Mouse (Mus musculus) layer of hippocampus, adult 9-10 months (tissue): ENCODE data around the gene Gxylt1.
"Not testable (repeated sequence)": the region's sequence is repeated elsewhere in the genome, so short reads cannot be mapped to it uniquely, and the experiment has no call there.

ENCODE experiments used
- DNase-seq: peaks from one replicate; pipeline ENCODE4 v3.0.0; 2022; ENCODE audit warnings: low spot score

Gene Gxylt1

DNA sequence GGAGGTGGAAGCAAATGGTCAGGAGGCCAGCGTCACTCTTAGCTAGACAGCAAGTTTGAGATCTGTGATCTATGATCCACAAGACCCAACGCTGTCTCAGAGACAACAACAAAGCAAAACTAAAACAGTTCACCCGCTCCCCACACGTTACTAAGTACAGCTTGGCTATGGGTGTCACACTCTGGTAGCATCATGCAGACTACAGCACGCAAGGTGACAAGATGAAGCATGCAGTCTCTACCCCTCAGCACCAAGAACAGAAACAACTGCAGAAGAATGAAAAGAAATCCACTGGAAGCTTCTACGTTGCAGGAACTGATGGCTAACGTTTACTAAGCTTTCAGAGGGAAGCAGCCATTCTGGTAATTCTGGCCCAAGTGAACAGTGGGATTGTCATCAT, 11.4 kb downstream of the Gxylt1 start:
- DNase-seq = no peak

GRCm38 (mm10) chr15:93262818-93263217, 12.2 kb downstream of the Gxylt1 start:
- DNase-seq = no peak

DNA sequence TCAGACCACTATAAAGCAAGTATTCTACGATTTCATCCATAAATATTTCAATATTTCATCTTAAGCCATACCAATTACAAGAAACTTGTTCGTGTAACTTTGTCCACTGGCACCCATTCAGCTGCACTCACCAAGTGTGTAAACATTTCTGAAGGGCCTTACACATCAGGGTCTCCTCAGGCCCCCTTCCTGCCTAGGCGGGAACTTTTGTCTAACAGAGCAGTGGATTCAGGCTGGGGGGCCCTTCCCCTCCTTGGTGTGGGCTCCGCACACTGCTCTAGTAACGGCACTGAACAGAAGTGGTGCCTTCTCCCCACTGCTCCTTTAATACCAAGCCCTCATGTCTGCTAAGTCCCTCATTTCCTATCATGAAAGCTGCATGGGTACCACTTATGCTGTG, 12.7 kb downstream of the Gxylt1 start:
- no peak for DNase-seq

- DNase-seq = no peak
Observed at GRCm38 (mm10) chr15:93259933-93260332, 15.0 kb downstream of the Gxylt1 start.

DNA sequence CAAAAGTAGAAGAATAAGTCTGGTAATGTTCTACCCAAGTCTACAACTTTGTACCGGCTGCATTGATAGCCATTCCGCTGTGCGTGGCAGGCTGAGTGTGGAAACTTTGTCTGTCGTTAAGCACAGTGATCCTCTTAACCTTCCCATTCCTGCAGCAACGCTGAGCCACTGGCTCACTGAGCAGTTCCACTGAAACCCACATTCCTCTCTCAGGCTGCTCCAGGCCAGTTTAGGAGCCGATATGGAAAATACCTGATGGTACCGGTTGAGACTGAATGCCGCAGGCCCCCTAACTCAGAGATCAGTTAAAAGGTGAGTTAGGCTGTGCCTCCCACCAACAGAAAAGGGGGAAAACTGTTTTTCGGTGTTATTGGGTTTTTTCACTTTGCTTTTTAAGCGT, 19.7 kb downstream of the Gxylt1 start:
- no peak for DNase-seq

- no peak for DNase-seq
Observed at GRCm38 (mm10) chr15:93253172-93253571, 21.8 kb downstream of the Gxylt1 start.

- no peak for DNase-seq
Observed at GRCm38 (mm10) chr15:93252396-93252795, 22.6 kb downstream of the Gxylt1 start.

DNA sequence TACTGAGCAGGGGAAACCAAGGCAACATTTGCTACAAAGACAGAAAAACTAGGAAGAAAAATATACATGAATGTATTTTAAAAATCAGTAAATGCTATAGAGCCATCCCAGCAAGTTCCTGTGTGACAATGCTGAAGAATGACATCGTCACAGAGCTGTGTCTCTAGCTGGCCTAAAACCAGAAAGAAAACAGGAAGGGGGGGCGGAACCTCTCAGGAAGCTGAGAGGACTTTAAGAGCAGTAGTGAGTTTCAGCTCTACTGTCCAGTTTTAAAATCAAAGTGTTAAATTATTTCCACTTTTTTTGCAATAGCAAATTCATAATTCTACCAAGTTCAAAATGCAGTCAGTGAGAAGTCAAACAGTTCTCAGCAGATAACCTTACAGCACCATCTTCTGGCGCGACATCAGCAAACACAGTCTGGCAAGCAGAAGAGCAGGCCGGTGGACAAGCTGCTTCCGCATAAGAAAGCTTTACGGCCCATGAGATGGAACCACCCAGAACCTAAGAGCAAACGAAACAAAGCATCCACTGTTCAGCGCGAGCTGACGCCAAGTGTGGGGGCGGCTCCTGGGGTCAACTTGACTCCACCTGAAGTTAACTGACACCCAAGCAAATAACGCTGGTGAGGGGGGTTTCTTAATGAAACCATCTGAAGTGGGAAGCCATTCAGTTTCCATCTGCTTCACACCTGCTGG, 23.3 kb downstream of the Gxylt1 start:
- no peak for DNase-seq

GRCm38 (mm10) chr15:93243202-93243601, 31.8 kb downstream of the Gxylt1 start:
- DNase-seq = no peak

DNA sequence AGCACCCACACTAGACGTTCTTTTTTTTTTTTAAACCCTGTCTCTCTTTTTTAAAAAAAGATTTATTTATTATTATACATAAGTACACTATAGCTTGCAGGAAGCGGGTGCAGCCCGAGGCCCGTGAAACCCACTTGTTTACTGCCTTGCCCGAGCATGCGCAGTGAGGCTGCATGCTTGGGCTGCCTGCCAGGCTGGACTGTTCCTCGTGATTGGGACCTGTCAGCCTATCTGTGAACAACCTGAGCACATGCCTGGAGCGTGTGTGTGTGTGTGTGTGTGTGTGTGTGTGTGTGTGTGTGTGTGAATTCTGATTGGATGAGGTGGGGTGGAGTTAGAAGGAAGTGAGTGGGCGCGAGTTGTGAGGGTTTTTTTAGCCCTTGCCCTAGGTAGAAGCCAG, 38.5 kb downstream of the Gxylt1 start:
- not testable (repeated sequence) for DNase-seq

GRCm38 (mm10) chr15:93229028-93229427, 46.0 kb downstream of the Gxylt1 start:
- no peak for DNase-seq

GRCm38 (mm10) chr15:93228375-93228774, 46.6 kb downstream of the Gxylt1 start:
- no peak for DNase-seq

GRCm38 (mm10) chr15:93227764-93228079, 47.3 kb downstream of the Gxylt1 start:
- DNase-seq = no peak

DNA sequence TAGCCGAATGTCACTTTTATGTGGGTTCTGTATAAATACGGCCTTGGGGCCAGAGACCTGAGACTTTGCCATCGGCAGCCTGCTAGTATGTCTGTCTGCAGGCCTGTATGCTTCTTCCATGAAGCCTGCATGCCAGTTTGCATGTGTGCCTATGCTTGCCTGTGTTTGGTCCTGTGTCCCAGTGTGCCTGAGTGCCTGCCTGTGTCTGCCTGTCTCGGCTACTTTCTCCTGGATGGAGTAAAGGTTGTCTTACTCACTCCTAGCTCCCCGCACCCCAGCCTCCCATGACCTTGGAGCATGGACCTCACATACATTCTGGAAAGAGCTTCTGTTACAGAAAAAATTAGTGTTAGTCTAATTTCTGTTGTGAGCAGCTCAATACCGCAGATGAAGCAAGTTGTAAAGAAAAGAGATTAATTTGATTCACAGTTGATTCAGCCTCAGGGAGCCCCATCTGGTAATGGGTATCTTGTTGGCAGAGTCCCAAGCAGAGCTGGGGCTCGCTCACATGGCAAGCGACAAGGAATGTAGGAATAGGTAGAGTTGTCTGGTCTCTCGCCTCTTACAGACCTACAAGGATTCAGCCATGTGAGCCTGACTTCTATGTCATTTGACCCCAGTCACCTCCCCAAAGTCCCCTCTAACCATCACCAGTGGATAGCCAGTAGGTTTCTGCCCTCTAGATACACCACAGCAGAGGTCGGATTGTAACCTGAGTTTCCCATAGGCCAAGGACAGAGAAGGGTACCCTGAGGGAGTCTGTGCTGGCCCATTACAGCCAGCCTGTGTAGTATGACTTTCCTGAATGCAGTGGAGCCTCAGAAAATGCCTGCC, 47.8 kb downstream of the Gxylt1 start:
- DNase-seq = no peak

DNA sequence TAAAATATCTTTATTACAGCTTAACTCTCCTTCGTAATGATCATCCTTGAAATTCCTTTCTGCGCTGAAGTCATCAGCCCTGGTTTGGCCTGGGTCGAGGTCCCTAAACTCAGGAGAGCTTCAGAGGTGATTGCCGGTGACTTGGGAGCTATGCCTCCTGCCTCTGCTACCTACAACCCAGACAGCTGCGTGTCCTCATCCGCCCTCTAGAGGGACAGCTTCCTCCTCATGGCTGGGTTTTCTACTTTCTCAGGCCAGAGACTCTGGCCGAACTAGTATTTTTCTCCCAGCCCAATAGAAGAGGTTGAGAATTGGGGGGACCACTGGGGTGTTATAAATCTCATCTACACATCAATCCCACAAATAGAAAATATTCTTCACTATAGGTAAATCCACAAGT, 52.5 kb downstream of the Gxylt1 start:
- no peak for DNase-seq

DNA sequence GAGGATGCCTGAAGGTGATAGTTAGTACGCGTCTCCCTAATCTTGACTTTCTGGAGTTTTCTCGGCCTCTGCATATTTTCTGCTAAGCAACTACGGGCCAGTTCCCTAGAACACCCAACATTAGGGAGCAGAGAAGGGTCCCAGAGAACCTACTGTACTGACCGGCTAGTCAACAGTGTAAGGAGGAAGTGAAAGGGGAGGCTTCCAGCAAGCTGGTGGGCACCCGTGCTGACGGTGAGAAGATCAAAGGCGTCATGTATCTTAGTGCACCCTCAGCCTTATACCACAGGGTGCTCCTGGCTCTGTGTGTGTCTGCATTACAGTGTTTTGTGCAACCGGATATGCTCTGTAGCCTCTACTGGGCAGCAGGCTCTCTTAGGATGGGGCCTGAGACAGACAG, 62.4 kb downstream of the Gxylt1 start:
- no peak for DNase-seq

- DNase-seq = no peak
Observed at GRCm38 (mm10) chr15:93204861-93205260, 70.1 kb downstream of the Gxylt1 start.

DNA sequence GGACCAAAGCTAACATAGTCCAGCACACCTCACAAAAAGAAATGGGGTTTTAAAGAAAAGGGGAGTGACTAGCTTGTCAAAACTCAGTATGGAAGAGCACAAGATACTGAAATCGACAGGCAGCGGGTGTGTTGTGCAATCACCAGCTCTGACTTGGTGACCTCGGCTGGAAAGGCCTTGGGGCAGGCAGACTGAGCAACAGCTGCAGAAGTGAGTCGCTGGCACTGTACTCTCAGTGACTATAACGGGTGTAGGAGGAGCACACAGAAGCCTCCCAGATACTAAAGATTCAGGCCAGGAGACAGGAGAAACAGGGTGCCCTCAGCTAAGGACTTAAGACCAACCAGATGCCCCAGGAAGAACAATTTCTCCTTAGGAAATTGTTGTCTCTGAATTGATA, 73.0 kb downstream of the Gxylt1 start:
- no peak for DNase-seq

DNA sequence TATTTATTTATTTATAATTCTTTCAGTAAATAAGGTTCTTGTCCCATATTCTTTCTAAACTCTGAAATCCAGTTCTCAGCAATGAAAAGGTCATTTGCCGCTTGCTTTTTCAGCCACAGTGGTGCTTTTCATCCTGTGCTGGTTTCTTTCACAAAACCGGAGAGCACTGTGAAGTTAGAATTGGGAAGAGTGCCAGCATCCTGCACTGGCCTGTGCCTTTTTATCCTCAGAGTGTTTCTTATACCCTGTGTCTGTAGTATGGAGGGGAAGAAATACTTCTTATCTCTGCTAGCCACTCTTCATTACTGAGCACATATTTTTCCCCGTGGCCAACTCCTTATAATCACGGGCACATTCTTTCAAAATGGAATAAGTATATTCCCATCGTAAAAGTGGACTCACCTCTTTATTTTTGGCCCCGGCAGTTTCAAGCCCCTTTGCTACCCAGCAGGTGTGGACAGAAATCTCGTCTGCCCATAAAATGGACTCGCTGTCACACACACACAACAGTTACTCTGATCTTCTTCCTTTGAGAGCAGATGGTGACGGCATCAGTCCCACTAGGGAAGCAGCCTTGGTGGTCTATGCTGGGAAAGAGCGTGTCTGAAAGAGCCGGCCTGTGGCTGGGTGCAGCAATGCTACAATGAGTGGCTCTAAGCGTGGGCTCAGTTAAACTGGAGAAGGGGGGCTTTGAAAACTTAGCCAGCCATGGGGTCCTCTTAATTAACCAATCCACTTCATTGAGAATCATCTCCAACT, 83.4 kb downstream of the Gxylt1 start:
- no peak for DNase-seq
